Mouse (Mus musculus) erythroblast, embryonic 14.5 days (primary cell): Measurements from ENCODE around the gene Stk17b.
"Not testable (repeated sequence)": the region's sequence is repeated elsewhere in the genome, so short reads cannot be mapped to it uniquely, and the experiment has no call there.

Experiments used
- GATA1 ChIP-seq: IDR thresholded peaks from 2 replicates; pipeline ENCODE4 v1.6.1; 2012; ENCODE audit warnings: low read length, inconsistent platforms, mixed read lengths
- TAL1 ChIP-seq: IDR thresholded peaks from 3 replicates; pipeline ENCODE4 v1.6.1; 2012; ENCODE audit warnings: low read length, inconsistent platforms, mixed read lengths

GRCm38 (mm10) chr1:53750697-53751096, 34.3 kb downstream of the Stk17b start:
- TF ChIP-seq GATA1, TAL1: not testable (repeated sequence)
